ENCODE assay signal across 26 mouse cellular contexts in the genomic region with DNA sequence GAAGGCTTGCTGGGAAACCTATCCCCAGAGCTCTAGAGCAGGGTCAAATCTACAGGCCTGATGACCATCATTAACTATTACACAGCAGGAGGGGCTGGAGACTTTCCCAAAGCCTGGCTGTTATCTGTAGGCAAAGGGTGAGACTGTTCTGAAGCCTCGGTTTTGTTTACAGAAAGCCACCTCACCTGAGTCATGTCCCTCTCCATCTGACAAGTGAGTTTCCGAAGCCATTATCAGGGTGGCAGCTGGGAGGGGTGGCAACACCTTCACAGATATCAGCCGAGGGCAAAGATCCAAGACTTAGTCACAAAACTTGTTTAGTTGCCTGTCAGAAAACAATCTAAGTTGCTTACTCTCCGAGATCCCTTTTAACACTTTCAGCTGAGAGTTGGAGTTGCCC. TPM values are rescaled to one million over a fixed set of nuclear protein-coding genes. Genes with fewer than 3 reads are reported as not detected.
"Had no signal": no experiment of that assay in that cellular context is flagged by ENCODE, and none has a peak within 500 bp of the region (broad histone marks: within the 10 kb centered on the region; RNA-seq: fewer than 3 reads in every experiment).

No protein-coding gene starts in this region.

- H3K9ac ChIP-seq: liver, embryonic 15.5 days; liver, postnatal 0 days; lung, embryonic 15.5 days; midbrain, embryonic 12.5 days; neural tube, embryonic 13.5 days; neural tube, embryonic 15.5 days had no signal

- H3K4me2 ChIP-seq: liver, embryonic 15.5 days; lung, embryonic 15.5 days; midbrain, embryonic 12.5 days; neural tube, embryonic 13.5 days; neural tube, embryonic 15.5 days had no signal

- H3K27me3 ChIP-seq: liver, embryonic 15.5 days; lung, embryonic 15.5 days; midbrain, embryonic 12.5 days; neural tube, embryonic 13.5 days; neural tube, embryonic 15.5 days had no signal

- H3K27ac ChIP-seq: liver, embryonic 15.5 days; lung, embryonic 15.5 days; macrophage; midbrain, embryonic 10.5 days; midbrain, embryonic 12.5 days; neural tube, embryonic 13.5 days; neural tube, embryonic 15.5 days had no signal

- DNase-seq: liver, postnatal 0 days; lung, adult 2 months; lung, postnatal 14 days; lung, postnatal 36 days; midbrain, embryonic 14.5 days; retina, postnatal 1 day; right cerebral cortex, adult 18-20 months; right cerebral cortex, postnatal 14 days; spleen, adult 18-20 months; thymus, adult 18-20 months; thymus, postnatal 14 days; thymus, postnatal 36 days had no signal

- ATAC-seq: liver, postnatal 0 days; lung, postnatal 0 days; midbrain, embryonic 16.5 days had no signal

- H3K4me3 ChIP-seq: liver, embryonic 15.5 days; lung, embryonic 15.5 days; megakaryocyte, embryonic 14.5 days; midbrain, embryonic 10.5 days; midbrain, embryonic 12.5 days; myocyte; neural tube, embryonic 13.5 days; neural tube, embryonic 15.5 days had no signal

- H3K9me3 ChIP-seq: liver, embryonic 15.5 days; lung, embryonic 15.5 days; megakaryocyte, embryonic 14.5 days; midbrain, embryonic 10.5 days; midbrain, embryonic 12.5 days; neural tube, embryonic 15.5 days had no signal

- H3K36me3 ChIP-seq: liver, embryonic 15.5 days; lung, embryonic 15.5 days; midbrain, embryonic 10.5 days; midbrain, embryonic 12.5 days; neural tube, embryonic 13.5 days; neural tube, embryonic 15.5 days had no signal

- H3K4me1 ChIP-seq: liver, embryonic 15.5 days; lung, embryonic 15.5 days; megakaryocyte, embryonic 14.5 days; midbrain, embryonic 10.5 days; midbrain, embryonic 12.5 days; neural tube, embryonic 13.5 days; neural tube, embryonic 15.5 days had no signal

RNA-seq across cellular contexts. Expression of a gene that starts 45.4 kb away (rescaled TPM):
- total RNA-seq: megakaryocyte progenitor cell, adult 5-6 weeks had no signal
- polyA plus RNA-seq: lung, embryonic 15.5 days; macrophage; midbrain, embryonic 10.5 days; midbrain, embryonic 12.5 days; midbrain, embryonic 14.5 days; midbrain, embryonic 16.5 days; myocyte; neural tube, embryonic 11.5 days; neural tube, embryonic 13.5 days; stomach, embryonic 14.5 days had no signal
